Mouse (Mus musculus) gastrocnemius, postnatal 14 days (tissue): ENCODE results near the gene Gm28308. TPM values are rescaled to one million over a fixed set of nuclear protein-coding genes. Genes with fewer than 3 reads are reported as not detected.

ENCODE experiments used
- DNase-seq: peaks from one replicate; pipeline ENCODE4 v3.0.0; 2021; ENCODE audit warnings: mixed read lengths
- intact Hi-C: fragments of 180-260 bp; cut with DNase I; formaldehyde crosslinking; loops from one replicate; pipeline ENCODE4 v1.15.1; 2025; ENCODE audit warnings: low total_unique reads
- total RNA-seq, 2 experiments: library from RNA; stranded (reverse); gene quantifications; 2 replicates each; pipeline ENCODE4 v1.2.3; 2021

Gene Gm28308
- total RNA-seq, 2 experiments from 2014 or later: 0.51 TPM; not detected in 1

- DNase-seq: no peak
- intact Hi-C loops: no loop called here
Measured at GRCm38 (mm10) chr6:52163366-52164031, 49.6 kb downstream of the Gm28308 start.

- intact Hi-C loops: no loop called here
- no peak for DNase-seq
Measured at GRCm38 (mm10) chr6:52162611-52163365, 50.4 kb downstream of the Gm28308 start.

GRCm38 (mm10) chr6:52162093-52162380, 51.1 kb downstream of the Gm28308 start:
- no peak for DNase-seq
- intact Hi-C loops: no loop called here

- intact Hi-C loops: no loop called here
Measured at GRCm38 (mm10) chr6:52161336-52162092, 51.6 kb downstream of the Gm28308 start.

GRCm38 (mm10) chr6:52160511-52161335, 52.4 kb downstream of the Gm28308 start:
- DNase-seq: no peak
- intact Hi-C loops: no loop called here

More at GRCm38 (mm10) chr6:52161336-52162092, 51.6 kb downstream of the Gm28308 start:
- no peak for DNase-seq

- intact Hi-C loops: no loop called here
- no peak for DNase-seq
Measured at GRCm38 (mm10) chr6:52159979-52160378, 53.2 kb downstream of the Gm28308 start.

- DNase-seq: no peak
- intact Hi-C loops: no loop called here
Measured at GRCm38 (mm10) chr6:52159164-52159761, 53.9 kb downstream of the Gm28308 start.

- intact Hi-C loops: no loop called here
Measured at GRCm38 (mm10) chr6:52158276-52159051, 54.7 kb downstream of the Gm28308 start, which contains the start of gene Hoxa1. TSS of gene Hoxa1 (minus strand) at chr6:52158317.

GRCm38 (mm10) chr6:52157466-52158275, 55.5 kb downstream of the Gm28308 start:
- no peak for DNase-seq
- intact Hi-C loops: no loop called here

More at GRCm38 (mm10) chr6:52158276-52159051, 54.7 kb downstream of the Gm28308 start, which contains the start of gene Hoxa1:
- DNase-seq: peak; percentile 67

- intact Hi-C loops: no loop called here
- no peak for DNase-seq
Measured at GRCm38 (mm10) chr6:52156551-52157200, 56.5 kb downstream of the Gm28308 start.

GRCm38 (mm10) chr6:52155471-52155870, 57.7 kb downstream of the Gm28308 start:
- no peak for DNase-seq
- intact Hi-C loops: no loop called here

- intact Hi-C loops: no loop called here
- no peak for DNase-seq
Measured at GRCm38 (mm10) chr6:52154044-52154443, 59.1 kb downstream of the Gm28308 start.

- DNase-seq: no peak
- intact Hi-C loops: no loop called here
Measured at GRCm38 (mm10) chr6:52153270-52153669, 59.9 kb downstream of the Gm28308 start.

GRCm38 (mm10) chr6:52152226-52153193, 60.6 kb downstream of the Gm28308 start:
- no peak for DNase-seq
- intact Hi-C loops: no loop called here

GRCm38 (mm10) chr6:52151571-52151970, 61.6 kb downstream of the Gm28308 start:
- intact Hi-C loops: no loop called here
- DNase-seq: no peak

GRCm38 (mm10) chr6:52150401-52150966, 62.7 kb downstream of the Gm28308 start:
- intact Hi-C loops: no loop called here
- DNase-seq: no peak
